Mouse (Mus musculus): ENCODE results near the gene Ugt1a1.

GRCm38 (mm10) chr1:88264237-88264868, 52.6 kb downstream of the Ugt1a1 start:
- TF ChIP-seq CTCF (IDR thresholded peaks at IDR 0.05; ENCODE audit: low read depth) (no peak), EP300 (IDR thresholded peaks at IDR 0.05; ENCODE audit: low read depth) (no peak)
